ENCODE assay signal across 8 mouse cellular contexts in the genomic region with DNA sequence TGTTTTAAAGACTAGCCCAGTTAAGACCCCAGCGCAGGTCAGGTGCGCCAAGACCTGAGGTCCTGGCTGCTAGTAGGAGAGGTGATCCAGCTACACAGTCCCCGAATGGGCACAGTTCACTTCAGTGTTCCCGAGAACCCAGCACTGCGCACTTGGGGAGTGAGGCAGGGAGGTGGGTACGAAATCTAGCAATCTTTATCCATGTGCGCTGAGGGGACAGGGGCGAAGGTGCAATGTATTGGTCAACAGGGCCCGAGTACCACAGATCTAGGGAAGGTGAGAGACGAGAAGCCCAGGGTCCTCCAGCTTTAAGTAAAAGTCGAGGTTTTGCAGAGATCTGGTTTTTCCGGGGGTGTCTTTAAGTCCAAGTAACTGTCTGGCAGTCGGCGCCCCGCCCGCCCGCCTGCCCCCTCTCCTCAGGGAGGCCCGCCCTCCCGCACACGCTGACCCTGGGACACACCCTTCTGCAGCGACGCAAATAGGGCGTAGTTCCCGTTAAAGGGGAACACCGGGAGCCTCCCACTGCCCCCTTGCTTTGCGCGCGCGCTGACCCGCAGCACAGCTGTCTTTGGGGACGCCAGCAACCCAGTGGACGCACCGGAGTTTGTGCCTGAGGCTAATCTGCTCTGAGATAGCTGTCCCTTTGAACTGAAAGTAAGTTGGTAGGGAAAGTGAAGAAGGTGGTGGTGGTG. TPM values are rescaled to one million over a fixed set of nuclear protein-coding genes. Genes with fewer than 3 reads are reported as not detected.
DNase-seq lines count a peak whose midpoint lies in the region; ATAC-seq and TF ChIP-seq lines count a peak whose summit lies in the region.

No protein-coding gene starts in this region.

- peaks cover under 1% of the 10 kb centered on the region; the same call in 1 of the 2 replicates for H3K36me3 ChIP-seq in embryonic facial prominence, embryonic 15.5 days
- peaks cover 11% of the 10 kb centered on the region; the same call in 1 of the 2 replicates for H3K36me3 ChIP-seq in heart, postnatal 0 days (replicated peaks; ENCODE audit: control insufficient read depth, insufficient read depth, low read length)
- H3K36me3 ChIP-seq in midbrain, embryonic 12.5 days: no peaks in the 10 kb centered on the region

- TF ChIP-seq EP300 in heart, postnatal 0 days (IDR thresholded peaks at IDR 0.05; ENCODE audit: low read depth): no peak

- peak; percentile 13 to 18 for DNase-seq in cerebellum, adult 18-20 months
- no peak for DNase-seq in cerebellum, adult 9-10 months
- peak; percentile 71 for DNase-seq in heart, postnatal 0 days (ENCODE audit: low spot score)
- DNase-seq in large intestine, adult 2 months (ENCODE audit: low read depth, low spot score): peak; percentile 32
- DNase-seq in urinary bladder, postnatal 14 days (ENCODE audit: low spot score): peak; percentile 77
- no peak for DNase-seq in thymus, adult 18-20 months

- peaks cover 45% of the 10 kb centered on the region for H3K27me3 ChIP-seq in embryonic facial prominence, embryonic 15.5 days
- H3K27me3 ChIP-seq in heart, postnatal 0 days (ENCODE audit: control insufficient read depth, insufficient read depth, low read length): no peaks in the 10 kb centered on the region
- peaks cover 78% of the 10 kb centered on the region for H3K27me3 ChIP-seq in midbrain, embryonic 12.5 days

- peak overlapping the region; percentile 52 for H3K9ac ChIP-seq in embryonic facial prominence, embryonic 15.5 days
- H3K9ac ChIP-seq in heart, postnatal 0 days (replicated peaks; ENCODE audit: low read depth, low read length): peak overlapping the region; percentile 88
- H3K9ac ChIP-seq in midbrain, embryonic 12.5 days (replicated peaks): no peak overlapping the region; the same call in 1 of the 2 replicates

- WGBS in embryonic facial prominence, embryonic 15.5 days: 4% methylated on average over 33 of the region's 33 CpGs
- WGBS in heart, postnatal 0 days: 4% methylated on average over 33 of the region's 33 CpGs
- 2% methylated on average over 33 of the region's 33 CpGs for WGBS in large intestine, adult 2 months
- WGBS in midbrain, embryonic 12.5 days: 4% methylated on average over 33 of the region's 33 CpGs

- peaks cover 67% of the 10 kb centered on the region for H3K4me1 ChIP-seq in embryonic facial prominence, embryonic 15.5 days
- peaks cover 36% of the 10 kb centered on the region for H3K4me1 ChIP-seq in heart, postnatal 0 days (ENCODE audit: control insufficient read depth, insufficient read depth)
- peaks cover 22% of the 10 kb centered on the region for H3K4me1 ChIP-seq in midbrain, embryonic 12.5 days

- peak overlapping the region; percentile 61 for H3K4me3 ChIP-seq in embryonic facial prominence, embryonic 15.5 days (replicated peaks)
- peak overlapping the region; percentile 77 for H3K4me3 ChIP-seq in heart, postnatal 0 days (ENCODE audit: low read depth, low read length)
- peak overlapping the region; percentile 53 for H3K4me3 ChIP-seq in midbrain, embryonic 12.5 days

- no peak for TF ChIP-seq CTCF in heart, postnatal 0 days (IDR thresholded peaks at IDR 0.05; ENCODE audit: low read depth)

- peak overlapping the region; percentile 60 for H3K4me2 ChIP-seq in embryonic facial prominence, embryonic 15.5 days (replicated peaks)
- peak overlapping the region; percentile 95 for H3K4me2 ChIP-seq in heart, postnatal 0 days (ENCODE audit: low read depth, low read length)
- peak overlapping the region; percentile 91 for H3K4me2 ChIP-seq in midbrain, embryonic 12.5 days (replicated peaks)

- H3K9me3 ChIP-seq in embryonic facial prominence, embryonic 15.5 days (replicated peaks): no peaks in the 10 kb centered on the region
- no peaks in the 10 kb centered on the region for H3K9me3 ChIP-seq in heart, postnatal 0 days (replicated peaks; ENCODE audit: control insufficient read depth, low read length)
- H3K9me3 ChIP-seq in midbrain, embryonic 12.5 days: no peaks in the 10 kb centered on the region

- no peak for ATAC-seq in embryonic facial prominence, embryonic 15.5 days (ENCODE audit: insufficient number of reproducible peaks, low FRiP score, low TSS enrichment, low read depth)
- peak; percentile 48 for ATAC-seq in heart, postnatal 0 days (ENCODE audit: insufficient read depth, low read depth)
- no peak for ATAC-seq in midbrain, embryonic 12.5 days (ENCODE audit: low FRiP score, low read depth)

- peak overlapping the region; percentile 97 for H3K27ac ChIP-seq in embryonic facial prominence, embryonic 15.5 days (replicated peaks)
- peak overlapping the region; percentile 90 for H3K27ac ChIP-seq in heart, postnatal 0 days (ENCODE audit: low read depth)
- H3K27ac ChIP-seq in midbrain, embryonic 12.5 days (replicated peaks): no peak overlapping the region

RNA-seq across cellular contexts. Expression of a gene that starts 2.4 kb away (rescaled TPM):
- polyA plus RNA-seq in embryonic facial prominence, embryonic 15.5 days (2015; fragmentation: Nextera tagmentation; extraction: Ambion mirVana): 244 and 245 TPM in 2 replicates
- 94.4 and 128 TPM in 2 replicates for total RNA-seq in heart, postnatal 0 days (2014; rRNA removed; ENCODE audit: low replicate concordance)
- polyA plus RNA-seq in heart, postnatal 0 days (2015; fragmentation: Nextera tagmentation; extraction: Ambion mirVana): 62.1 and 63.3 TPM in 2 replicates
- 215 and 297 TPM in 2 replicates for polyA plus RNA-seq in large intestine, adult 2 months (2012; rRNA removed)
- 29.8 and 41.6 TPM in 2 replicates for polyA plus RNA-seq in midbrain, embryonic 12.5 days (2016; fragmentation: Nextera tagmentation; extraction: Ambion mirVana)

Comparison
In these comparisons a context has a peak if more than half of its experiments do, and no peak if none do; other contexts are left out.
1. DNase-seq: peak in cerebellum, adult 18-20 months (2 of 2), heart, postnatal 0 days (single experiment), large intestine, adult 2 months (single experiment) and urinary bladder, postnatal 14 days (single experiment); none in cerebellum, adult 9-10 months (single experiment) and thymus, adult 18-20 months (0 of 2).
2. Peak in every context shown above with its lines, with median percentiles within 50 percentile points of each other: H3K4me2 ChIP-seq and H3K4me3 ChIP-seq.